Mouse (Mus musculus): ENCODE data around the gene Hspa12a. TPM values are rescaled to one million over a fixed set of nuclear protein-coding genes. Genes with fewer than 3 reads are reported as not detected.

Gene Hspa12a
- total and polyA plus RNA-seq, 3 experiments, result 1.3 TPM; not detected in 2

- DNase-seq (ENCODE audit: low spot score) (no peak), ATAC-seq (ENCODE audit: extremely low read depth, insufficient number of reproducible peaks, low FRiP score, poor library complexity, severe bottlenecking) (no peak)
- no peaks in the 10 kb centered on the region for H3K27me3 ChIP-seq (ENCODE audit: insufficient read depth, low read length)
- H3K9me3 ChIP-seq (replicated peaks), result peaks cover 26% of the 10 kb centered on the region
- no peaks in the 10 kb centered on the region for H3K4me1 ChIP-seq (ENCODE audit: insufficient read depth, low read depth, low read length)
- no peak overlapping the region for H3K4me3 ChIP-seq (ENCODE audit: low read depth, low read length)
- no peaks in the 10 kb centered on the region for H3K36me3 ChIP-seq (replicated peaks)
- TF ChIP-seq TAL1 (conservative IDR thresholded peaks at IDR 0.05; ENCODE audit: low read depth, low read length) (no peak), GATA2 (IDR thresholded peaks at IDR 0.05; ENCODE audit: borderline replicate concordance, low read depth, low read length) (no peak), POLR2AphosphoS5 (IDR thresholded peaks at IDR 0.05; ENCODE audit: insufficient replicate concordance, low read depth, low read length) (no peak), GATA1 (IDR thresholded peaks at IDR 0.05; ENCODE audit: borderline replicate concordance, low read length) (no peak), CTCF (IDR thresholded peaks at IDR 0.05; ENCODE audit: low read depth, low read length) (no peak)
Observed at GRCm38 (mm10) chr19:58762848-58763541, 180.5 kb downstream of the Hspa12a start.

- no peak for ATAC-seq (ENCODE audit: extremely low read depth, insufficient number of reproducible peaks, low FRiP score, poor library complexity, severe bottlenecking)
- H3K36me3 ChIP-seq (replicated peaks), result no peaks in the 10 kb centered on the region
- H3K4me3 ChIP-seq (ENCODE audit: low read depth, low read length), result no peak overlapping the region
- TF ChIP-seq POLR2AphosphoS5 (IDR thresholded peaks at IDR 0.05; ENCODE audit: insufficient replicate concordance, low read depth, low read length) (no peak), GATA1 (IDR thresholded peaks at IDR 0.05; ENCODE audit: borderline replicate concordance, low read length) (no peak), TAL1 (conservative IDR thresholded peaks at IDR 0.05; ENCODE audit: low read depth, low read length) (no peak), CTCF (IDR thresholded peaks at IDR 0.05; ENCODE audit: low read depth, low read length) (no peak), GATA2 (IDR thresholded peaks at IDR 0.05; ENCODE audit: borderline replicate concordance, low read depth, low read length) (no peak)
- no peak for DNase-seq (ENCODE audit: low spot score)
- peaks cover 23% of the 10 kb centered on the region for H3K9me3 ChIP-seq (replicated peaks)
- H3K4me1 ChIP-seq (ENCODE audit: insufficient read depth, low read depth, low read length), result no peaks in the 10 kb centered on the region
- H3K27me3 ChIP-seq (ENCODE audit: insufficient read depth, low read length), result no peaks in the 10 kb centered on the region
Observed at GRCm38 (mm10) chr19:58762316-58762715, 181.1 kb downstream of the Hspa12a start.

- ATAC-seq (ENCODE audit: extremely low read depth, insufficient number of reproducible peaks, low FRiP score, poor library complexity, severe bottlenecking), result no peak
- peak within 1 kb of the TSS; percentile 13; the same call in 1 of the 2 replicates for H3K4me3 ChIP-seq (ENCODE audit: low read depth, low read length)
- H3K4me1 ChIP-seq (ENCODE audit: insufficient read depth, low read depth, low read length), result no peaks in the 10 kb centered on the region
- H3K9me3 ChIP-seq (replicated peaks), result peaks cover 28% of the 10 kb centered on the region
- H3K36me3 ChIP-seq (replicated peaks), result no peaks in the 10 kb centered on the region
- TF ChIP-seq TAL1 (conservative IDR thresholded peaks at IDR 0.05; ENCODE audit: low read depth, low read length), result no peak
- no peak for TF ChIP-seq CTCF (IDR thresholded peaks at IDR 0.05; ENCODE audit: low read depth, low read length)
- no peak for TF ChIP-seq POLR2AphosphoS5 (IDR thresholded peaks at IDR 0.05; ENCODE audit: insufficient replicate concordance, low read depth, low read length)
- DNase-seq (ENCODE audit: low spot score), result no peak
- H3K27me3 ChIP-seq (ENCODE audit: insufficient read depth, low read length), result no peaks in the 10 kb centered on the region
Observed at GRCm38 (mm10) chr19:58759423-58759822, 184.0 kb downstream of the Hspa12a start, which contains the start of gene Pnliprp2. Gene Pnliprp2 (plus strand): TSS chr19:58759719.

- DNase-seq (ENCODE audit: low spot score) (no peak), ATAC-seq (ENCODE audit: extremely low read depth, insufficient number of reproducible peaks, low FRiP score, poor library complexity, severe bottlenecking) (no peak)
- Histone ChIP-seq H3K4me1 (ENCODE audit: insufficient read depth, low read depth, low read length) (no peaks in the 10 kb centered on the region), H3K27me3 (ENCODE audit: insufficient read depth, low read length) (no peaks in the 10 kb centered on the region), H3K36me3 (replicated peaks) (no peaks in the 10 kb centered on the region), H3K9me3 (replicated peaks) (peaks cover 28% of the 10 kb centered on the region), H3K4me3 (ENCODE audit: low read depth, low read length) (no peak overlapping the region)
- TF ChIP-seq GATA1 (IDR thresholded peaks at IDR 0.05; ENCODE audit: borderline replicate concordance, low read length) (no peak), POLR2AphosphoS5 (IDR thresholded peaks at IDR 0.05; ENCODE audit: insufficient replicate concordance, low read depth, low read length) (no peak), GATA2 (IDR thresholded peaks at IDR 0.05; ENCODE audit: borderline replicate concordance, low read depth, low read length) (no peak), TAL1 (conservative IDR thresholded peaks at IDR 0.05; ENCODE audit: low read depth, low read length) (no peak), CTCF (IDR thresholded peaks at IDR 0.05; ENCODE audit: low read depth, low read length) (no peak)
Observed at GRCm38 (mm10) chr19:58758871-58759270, 184.6 kb downstream of the Hspa12a start.

- no peaks in the 10 kb centered on the region for H3K27me3 ChIP-seq (ENCODE audit: insufficient read depth, low read length)
- ATAC-seq (ENCODE audit: extremely low read depth, insufficient number of reproducible peaks, low FRiP score, poor library complexity, severe bottlenecking) (no peak), DNase-seq (ENCODE audit: low spot score) (no peak)
- H3K9me3 ChIP-seq (replicated peaks), result peaks cover 19% of the 10 kb centered on the region
- no peak overlapping the region for H3K4me3 ChIP-seq (ENCODE audit: low read depth, low read length)
- no peak for TF ChIP-seq GATA1 (IDR thresholded peaks at IDR 0.05; ENCODE audit: borderline replicate concordance, low read length)
- no peak for TF ChIP-seq POLR2AphosphoS5 (IDR thresholded peaks at IDR 0.05; ENCODE audit: insufficient replicate concordance, low read depth, low read length)
- TF ChIP-seq GATA2 (IDR thresholded peaks at IDR 0.05; ENCODE audit: borderline replicate concordance, low read depth, low read length), result no peak
- no peaks in the 10 kb centered on the region for H3K36me3 ChIP-seq (replicated peaks)
- H3K4me1 ChIP-seq (ENCODE audit: insufficient read depth, low read depth, low read length), result no peaks in the 10 kb centered on the region
Observed at GRCm38 (mm10) chr19:58751504-58751903, 191.9 kb downstream of the Hspa12a start.

GRCm38 (mm10) chr19:58750822-58751221 is 192.6 kb downstream of the Hspa12a start:
- no peak for ATAC-seq (ENCODE audit: extremely low read depth, insufficient number of reproducible peaks, low FRiP score, poor library complexity, severe bottlenecking)
- H3K27me3 ChIP-seq (ENCODE audit: insufficient read depth, low read length), result no peaks in the 10 kb centered on the region

More at GRCm38 (mm10) chr19:58750822-58751221, 192.6 kb downstream of the Hspa12a start:
- no peak overlapping the region for H3K4me3 ChIP-seq (ENCODE audit: low read depth, low read length)
- no peaks in the 10 kb centered on the region for H3K4me1 ChIP-seq (ENCODE audit: insufficient read depth, low read depth, low read length)
- peaks cover 16% of the 10 kb centered on the region for H3K9me3 ChIP-seq (replicated peaks)
- TF ChIP-seq GATA1 (IDR thresholded peaks at IDR 0.05; ENCODE audit: borderline replicate concordance, low read length) (no peak), POLR2AphosphoS5 (IDR thresholded peaks at IDR 0.05; ENCODE audit: insufficient replicate concordance, low read depth, low read length) (no peak), TAL1 (conservative IDR thresholded peaks at IDR 0.05; ENCODE audit: low read depth, low read length) (no peak), GATA2 (IDR thresholded peaks at IDR 0.05; ENCODE audit: borderline replicate concordance, low read depth, low read length) (no peak), CTCF (IDR thresholded peaks at IDR 0.05; ENCODE audit: low read depth, low read length) (no peak)
- DNase-seq (ENCODE audit: low spot score), result no peak
- H3K36me3 ChIP-seq (replicated peaks), result no peaks in the 10 kb centered on the region

Measured in G1E (cell line).